Mouse (Mus musculus): ENCODE data around the gene Nfkbia.

Gene Nfkbia

GRCm38 (mm10) chr12:55492184-55492898 is at the start of gene Nfkbia:
Gene Nfkbia, minus strand, starts transcription at chr12:55492647.
- DNase-seq = peak; percentile 91

DNA sequence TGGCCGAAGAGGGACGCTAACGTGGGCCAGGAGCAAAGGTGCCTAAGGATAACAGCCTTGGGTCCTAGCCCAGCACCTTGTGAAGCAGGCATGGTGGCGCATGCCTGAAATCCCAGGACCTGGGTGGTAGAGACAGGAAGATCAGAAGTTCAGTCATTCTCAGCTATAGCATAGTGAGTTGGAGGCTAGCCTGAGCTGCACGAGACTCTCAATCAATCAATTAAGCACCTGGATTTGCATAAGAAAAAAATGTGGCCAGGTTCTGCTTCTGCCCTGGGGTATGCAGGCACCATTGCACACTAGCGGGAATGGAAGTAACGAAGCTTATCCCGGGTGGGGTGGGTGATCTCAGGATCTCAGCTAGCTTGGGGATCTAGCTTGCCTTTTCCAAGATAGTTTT is 46.7 kb upstream of the Nfkbia start:
- DNase-seq = no peak

DNA sequence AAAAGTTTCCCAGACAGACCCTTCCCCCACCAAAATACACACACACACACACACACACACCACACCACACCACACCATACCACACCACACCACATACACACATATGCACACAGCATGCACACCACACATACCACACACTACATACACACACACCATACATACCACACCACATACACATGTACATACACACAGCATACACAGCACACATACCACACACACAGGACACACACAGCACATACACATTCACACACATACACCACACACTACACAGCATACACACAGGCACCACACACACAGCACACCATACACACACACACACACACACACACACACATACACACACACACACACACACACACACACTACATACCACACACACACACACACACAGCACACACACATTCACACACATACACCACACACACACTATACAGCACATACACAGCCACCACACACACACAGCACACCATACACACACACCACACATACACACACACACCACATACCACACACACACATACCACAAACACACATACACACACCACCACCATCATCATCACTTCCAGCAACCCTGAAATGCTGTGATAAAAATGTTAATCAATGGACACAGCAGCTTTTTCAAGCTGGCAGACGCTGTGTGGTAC is 46.0 kb upstream of the Nfkbia start:
- no peak for DNase-seq

GRCm38 (mm10) chr12:55537742-55538141 is 45.3 kb upstream of the Nfkbia start:
- no peak for DNase-seq

GRCm38 (mm10) chr12:55536537-55537135 is 44.2 kb upstream of the Nfkbia start:
- DNase-seq = peak in 1 of 2 experiments; percentile 21

DNA sequence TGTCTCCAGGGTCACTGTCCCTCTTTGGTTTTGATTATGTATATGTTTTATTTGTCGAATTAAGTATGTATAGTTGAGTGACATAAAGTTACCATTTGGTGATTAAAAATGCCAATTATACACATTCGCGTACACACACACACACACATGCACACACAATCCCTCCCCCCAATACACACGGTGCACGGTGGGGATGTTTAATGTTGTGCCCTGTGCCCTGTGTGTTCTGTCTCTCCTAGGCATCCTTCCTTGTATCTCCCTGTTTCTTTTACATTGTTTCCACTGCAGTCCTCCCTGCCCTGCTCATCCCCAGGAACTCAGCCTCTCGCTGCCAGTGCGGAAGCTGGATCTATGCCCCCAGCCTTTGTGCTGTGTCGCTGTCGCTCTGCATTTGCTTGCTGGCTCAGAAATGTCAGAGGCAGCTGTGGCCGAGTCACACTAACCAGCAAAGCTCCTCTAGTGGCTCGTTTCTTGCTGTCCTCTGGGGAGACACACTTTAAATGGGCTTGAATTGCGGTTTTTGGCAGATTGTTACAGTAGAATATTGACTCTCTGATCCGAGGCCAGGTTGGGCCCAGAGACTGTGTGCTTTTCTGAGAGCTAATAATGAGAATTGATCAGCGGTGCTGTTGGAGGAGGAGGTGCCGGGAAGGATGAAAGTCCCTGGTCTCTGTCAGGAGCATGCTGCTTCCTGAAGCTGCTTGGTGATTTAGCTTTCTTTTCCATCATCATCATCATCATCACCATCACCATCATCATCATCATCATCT is 34.7 kb upstream of the Nfkbia start:
- peak; percentile 15 to 35 for DNase-seq

DNA sequence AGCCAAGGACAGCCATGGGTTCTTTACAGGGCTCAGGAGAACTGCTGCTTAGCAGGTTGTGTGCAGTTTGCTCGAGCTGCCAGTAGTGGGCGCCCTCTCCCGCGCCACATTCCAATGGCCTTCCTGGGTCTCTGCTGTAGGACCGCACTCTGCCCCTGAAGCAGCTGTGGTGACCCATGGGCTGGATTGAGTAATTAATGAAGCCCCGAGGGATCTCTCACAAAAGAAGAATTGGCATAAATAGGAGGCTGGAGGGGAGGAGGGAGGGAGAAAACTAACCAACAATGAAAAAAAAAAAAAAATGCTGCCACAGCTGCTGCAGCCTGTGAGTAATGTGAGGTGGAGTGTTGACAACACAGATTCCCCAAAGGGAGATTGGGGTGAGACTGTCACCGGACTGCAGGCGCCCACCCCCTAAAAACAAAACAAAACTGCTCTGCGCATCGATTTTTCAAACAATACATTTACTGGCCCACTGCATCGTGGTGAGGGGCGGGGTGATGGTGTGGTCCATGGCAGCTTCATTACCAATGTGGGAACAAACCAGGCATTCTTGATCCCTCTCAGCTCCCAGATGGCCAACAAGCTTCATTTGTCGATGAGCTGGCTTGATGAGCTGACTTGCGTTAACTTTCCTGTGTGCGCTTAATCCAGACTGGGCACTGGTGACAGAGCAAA is 25.8 kb upstream of the Nfkbia start:
- DNase-seq = peak; percentile 55 to 71

DNA sequence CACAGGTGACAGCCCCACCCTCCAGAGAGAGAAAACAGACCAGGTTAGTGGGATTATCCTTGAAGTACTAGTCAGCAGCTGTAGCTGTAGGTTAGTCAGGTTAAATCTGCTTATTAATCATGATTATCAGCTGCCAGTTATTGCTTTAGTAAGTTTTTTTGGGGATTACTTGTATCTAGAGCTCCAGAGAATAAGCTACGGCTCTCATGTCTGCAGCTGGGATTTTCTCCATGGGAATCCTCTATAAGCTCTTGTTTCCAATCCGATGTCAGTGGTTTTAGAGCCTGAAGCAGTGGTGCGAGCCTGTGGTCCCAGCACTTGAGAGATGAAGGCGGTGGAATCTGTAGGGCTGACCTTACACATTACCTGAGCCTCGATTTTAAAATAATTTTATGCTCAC is 16.4 kb upstream of the Nfkbia start:
- DNase-seq = no peak

GRCm38 (mm10) chr12:55507332-55507935 is 15.0 kb upstream of the Nfkbia start:
- DNase-seq = no peak

DNA sequence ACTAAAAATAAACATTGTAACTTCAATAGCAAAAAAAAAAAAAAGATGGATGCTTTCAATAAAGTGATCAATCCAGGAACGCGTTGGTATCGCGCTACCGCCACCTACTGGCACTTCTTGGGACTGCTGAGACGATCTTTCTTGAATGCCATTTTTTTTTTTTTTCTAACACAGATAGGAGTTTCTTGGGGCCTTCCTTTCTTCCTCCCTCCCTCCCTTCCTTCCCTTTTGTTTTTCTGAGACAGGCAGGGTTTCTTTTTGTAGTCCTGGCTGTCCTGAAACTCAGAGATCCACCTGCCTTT is 13.5 kb upstream of the Nfkbia start:
- DNase-seq = peak; percentile 57 to 79

DNA sequence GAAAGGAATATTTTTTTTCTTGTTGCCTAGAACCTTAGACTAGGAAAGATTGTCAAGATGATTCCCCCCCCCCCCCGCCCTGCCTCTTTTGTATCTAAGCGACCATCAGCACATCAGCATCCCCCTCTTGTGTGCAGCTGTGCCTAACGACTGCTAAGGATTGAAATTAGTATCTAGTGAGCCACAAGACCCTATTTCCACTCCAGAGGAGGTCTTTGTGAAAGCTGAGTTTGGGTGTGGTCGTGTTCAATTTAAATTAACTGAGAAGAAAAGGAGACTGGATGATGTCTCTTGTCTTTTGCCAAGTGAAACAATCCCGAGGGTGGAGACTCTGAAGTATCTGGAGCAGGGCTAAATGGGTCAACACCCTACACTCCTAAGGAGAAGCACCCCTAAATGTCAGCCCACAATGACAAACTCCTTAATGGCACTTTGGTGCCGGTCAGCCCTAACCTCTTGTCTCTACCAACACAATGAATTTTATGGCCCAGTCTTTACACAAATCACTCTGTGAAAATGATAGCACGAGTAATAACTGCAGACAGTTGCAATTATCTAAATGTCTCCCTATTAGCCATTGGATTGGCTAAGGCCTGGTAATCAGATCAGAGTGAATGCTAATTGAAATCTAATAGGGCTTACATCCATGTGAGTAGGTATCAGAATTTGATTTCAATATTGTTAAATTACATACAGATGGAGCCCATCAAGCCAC is 13.0 kb upstream of the Nfkbia start:
- no peak for DNase-seq

DNA sequence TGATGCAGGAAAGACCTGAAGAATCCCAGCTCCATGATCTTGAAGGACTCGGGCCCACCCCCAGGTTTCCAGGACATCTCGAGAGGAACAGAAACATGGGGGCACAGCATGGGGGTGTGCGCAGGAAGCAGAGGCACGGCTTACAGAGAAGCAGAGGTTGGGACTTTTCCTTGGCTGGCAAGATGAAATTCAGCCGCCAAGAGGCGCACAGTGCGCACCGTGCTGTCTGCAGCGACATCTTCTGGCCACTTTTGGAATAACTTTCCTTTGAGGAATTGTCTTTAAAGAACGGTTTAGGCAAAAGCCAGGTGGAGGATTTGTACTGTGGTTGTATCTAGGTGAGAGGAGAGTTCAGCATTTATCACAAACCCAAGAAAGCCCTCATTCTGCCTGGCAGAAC is 6.6 kb upstream of the Nfkbia start:
- peak; percentile 80 to 87 for DNase-seq

GRCm38 (mm10) chr12:55497737-55498136 is 5.3 kb upstream of the Nfkbia start:
- no peak for DNase-seq

DNA sequence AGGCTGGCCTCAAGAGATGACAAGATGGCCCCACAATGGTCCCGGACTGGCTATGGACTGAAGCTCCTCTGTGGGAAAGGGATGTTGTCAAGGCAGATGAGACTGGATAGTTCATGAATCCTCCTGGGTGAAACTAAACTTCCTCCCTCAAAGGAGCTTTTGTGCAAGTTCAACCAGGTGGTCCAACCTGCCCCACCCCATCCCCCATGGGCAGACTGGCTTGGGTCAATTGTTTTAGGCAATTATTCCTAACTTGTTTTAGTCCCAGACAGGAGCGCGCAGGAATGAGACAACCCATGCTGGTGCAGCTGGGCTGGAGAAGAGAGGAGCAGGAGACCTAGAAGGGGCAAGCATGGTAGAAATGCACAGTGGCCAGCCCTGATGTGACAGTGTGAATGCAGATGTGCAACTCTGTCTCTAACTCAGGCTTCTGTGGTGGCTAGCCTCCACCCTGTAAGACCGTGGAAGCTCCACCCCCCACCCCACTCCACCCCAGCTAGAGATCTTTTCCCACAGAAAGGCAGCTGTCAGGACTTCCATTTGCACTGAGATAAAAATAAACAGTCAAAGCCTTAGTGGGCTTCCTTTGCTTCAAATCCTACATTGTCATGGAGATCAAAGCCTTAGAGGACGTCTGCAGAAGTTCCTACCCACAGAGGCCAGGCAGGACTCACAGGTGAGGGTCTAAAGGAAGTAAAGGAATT is 3.6 kb upstream of the Nfkbia start:
- DNase-seq = no peak

DNA sequence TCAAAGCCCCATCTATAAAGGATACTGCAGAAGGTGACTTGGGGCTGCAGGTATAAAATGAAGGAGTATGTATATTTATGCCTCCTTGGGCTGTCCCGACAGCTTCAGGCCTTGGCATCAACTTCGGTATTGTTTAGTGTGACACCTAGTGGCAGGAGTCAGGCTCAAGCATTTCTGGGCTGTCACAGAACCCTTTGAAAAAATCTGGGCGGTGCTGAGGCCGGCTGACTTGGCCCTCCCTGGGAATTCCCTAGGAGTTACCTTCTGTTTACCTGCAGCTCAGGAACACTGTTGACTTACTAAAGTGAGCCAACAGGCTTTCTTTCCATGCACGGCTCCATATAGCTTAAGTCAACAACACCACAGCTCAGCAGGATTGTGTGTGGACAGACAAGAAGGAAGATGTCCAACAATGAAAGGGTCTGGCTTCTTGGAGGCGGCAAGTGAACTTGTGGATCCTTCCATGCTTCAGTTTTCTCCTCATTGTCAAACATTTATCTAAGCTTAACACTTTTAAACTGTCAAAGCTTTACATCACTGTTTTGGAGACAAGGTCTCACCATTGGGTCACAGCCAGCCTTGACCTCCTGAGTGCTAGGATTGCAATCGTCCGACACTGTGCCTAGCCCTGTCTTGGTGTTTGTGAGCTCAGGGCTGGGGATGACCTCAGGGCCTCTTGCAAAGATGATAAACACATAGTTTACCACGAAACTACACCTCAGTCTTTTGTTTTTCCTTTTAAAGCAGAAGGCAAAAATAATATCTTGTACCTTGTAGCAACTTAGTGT is 2.9 kb upstream of the Nfkbia start:
- DNase-seq = peak; percentile 74 to 83

DNA sequence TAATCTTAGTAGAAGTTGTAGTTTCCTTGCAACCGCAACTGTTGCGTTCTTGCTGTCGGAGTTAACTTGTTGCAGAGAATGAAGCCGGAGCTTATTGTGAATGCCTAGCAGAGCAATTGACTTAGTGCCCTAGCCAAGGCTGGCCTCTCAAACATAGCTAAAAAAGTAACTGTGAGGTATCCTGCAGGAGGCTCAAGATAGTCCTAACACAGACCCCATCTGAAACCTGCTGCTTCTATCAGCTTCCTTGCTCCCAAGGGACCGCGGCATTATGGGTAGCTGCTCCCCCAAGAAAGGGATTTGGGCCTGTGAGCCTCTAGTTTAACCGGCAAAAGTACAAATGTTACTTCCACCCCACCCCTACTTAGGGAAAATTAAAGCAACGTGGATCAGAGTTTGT is 934 bp upstream of the Nfkbia start:
- no peak for DNase-seq

GRCm38 (mm10) chr12:55492941-55493340 is 494 bp upstream of the Nfkbia start:
- no peak for DNase-seq

DNA sequence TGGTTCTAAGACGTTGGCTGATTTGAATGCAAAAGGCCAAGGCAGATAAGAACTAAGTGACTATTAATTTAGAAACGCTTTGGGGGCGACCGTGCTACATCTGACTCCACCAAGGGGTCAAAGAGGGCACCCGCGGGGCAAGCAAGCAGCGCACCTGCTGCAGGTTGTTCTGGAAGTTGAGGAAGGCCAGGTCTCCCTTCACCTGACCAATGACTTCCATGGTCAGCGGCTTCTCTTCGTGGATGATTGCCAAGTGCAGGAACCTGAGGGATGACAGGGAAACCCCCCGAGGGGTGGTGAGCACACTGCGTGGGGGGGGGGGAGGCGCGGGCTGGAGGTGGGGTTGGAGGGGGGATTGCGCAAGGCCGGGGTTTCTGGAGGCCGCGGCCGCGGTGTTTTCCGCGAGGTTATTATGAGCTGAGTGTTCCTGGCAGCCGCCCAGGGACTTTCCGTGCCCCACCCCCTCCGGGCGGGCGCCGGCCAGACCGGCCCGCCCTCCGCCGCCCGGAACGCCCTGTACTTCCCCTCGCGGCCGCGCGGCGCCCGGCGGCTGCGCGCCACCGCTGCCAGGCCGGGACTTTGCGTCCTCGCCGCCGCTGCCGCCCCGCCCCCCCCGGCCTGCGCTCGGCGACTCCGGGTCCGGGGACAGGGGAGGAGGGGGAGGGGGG is 797 bp downstream of the Nfkbia start:
- DNase-seq = peak; percentile 93 to 96

GRCm38 (mm10) chr12:55490722-55491449 is 1.6 kb downstream of the Nfkbia start:
- DNase-seq = peak; percentile 31 to 40

Measured in cerebellum, postnatal 25 days (tissue).